Mouse (Mus musculus) heart, adult 2 months (tissue): ENCODE results near the gene Capzb. TPM values are rescaled to one million over a fixed set of nuclear protein-coding genes. Genes with fewer than 3 reads are reported as not detected.

ENCODE experiments used
- DNase-seq, 2 experiments: peaks; one replicate each; pipeline ENCODE4 v3.0.0; 2021
- H3K27ac ChIP-seq: fragments of 200-600 bp; 2 replicates; pipeline ENCODE4 v1.8.1; 2022
- H3K27me3 ChIP-seq: fragments of 200-500 bp; 2 replicates; pipeline ENCODE4 v1.6.1; 2012; ENCODE audit warnings: mild to moderate bottlenecking, low read length, inconsistent platforms, mixed read lengths; ENCODE audit not compliant: control insufficient read depth, insufficient read depth
- H3K36me3 ChIP-seq: fragments of 200-500 bp; 2 replicates; pipeline ENCODE4 v1.6.1; 2012; ENCODE audit warnings: low read length, inconsistent platforms; ENCODE audit not compliant: control insufficient read depth, insufficient read depth
- H3K4me1 ChIP-seq: fragments of 200-500 bp; 2 replicates; pipeline ENCODE4 v1.6.1; 2011; ENCODE audit warnings: low read length; ENCODE audit not compliant: control insufficient read depth, insufficient read depth
- H3K4me3 ChIP-seq: fragments of 200-600 bp; 2 replicates; pipeline ENCODE4 v1.8.1; 2022
- H3K79me2 ChIP-seq: fragments of 200-500 bp; replicated peaks from 2 replicates; pipeline ENCODE4 v1.6.1; 2012; ENCODE audit warnings: mild to moderate bottlenecking, inconsistent platforms, low read length, moderate library complexity, mixed read lengths; ENCODE audit not compliant: control insufficient read depth, insufficient read depth
- H3K9ac ChIP-seq: fragments of 200-500 bp; 2 replicates; pipeline ENCODE4 v1.6.1; 2012; ENCODE audit warnings: low read depth, mild to moderate bottlenecking, control low read depth, inconsistent platforms, low read length, mixed read lengths
- CTCF ChIP-seq: fragments of 200-600 bp; IDR thresholded peaks from 2 replicates; pipeline ENCODE4 v1.8.1; 2022; ENCODE audit warnings: antibody characterized with exemption, mild to moderate bottlenecking, moderate library complexity
- EP300 ChIP-seq: fragments of 200-500 bp; IDR thresholded peaks from 2 replicates; pipeline ENCODE4 v1.6.1; 2011; ENCODE audit warnings: low read depth, low read length, control low read depth; ENCODE audit not compliant: insufficient read depth
- POLR2A ChIP-seq: fragments of 200-500 bp; IDR thresholded peaks from 2 replicates; pipeline ENCODE4 v1.6.1; 2011; ENCODE audit warnings: mild to moderate bottlenecking, low read depth, low read length, control low read depth; ENCODE audit not compliant: insufficient read depth
- WGBS: fragments of 180-500 bp; shearing (Covaris S2); methylation state at CpG from one replicate; pipeline ENCODE4 v1.1.7; 2018; 5-methylcytosine and 5-hydroxymethylcytosine counted together
- intact Hi-C: fragments of 180-260 bp; cut with DNase I; formaldehyde crosslinking; loops from one replicate; pipeline ENCODE4 v1.15.1; 2025
- polyA plus RNA-seq: library from polyadenylated mRNA; depleted of rRNA; stranded (reverse); fragments of >200 nt; gene quantifications from 2 replicates; pipeline ENCODE4 v1.2.3, GENCODE M21; 2012
- total RNA-seq, 2 experiments: library from RNA; stranded (reverse); gene quantifications; 2 replicates each; pipeline ENCODE4 v1.2.3; 2021

Gene Capzb
- total and polyA plus RNA-seq, 3 experiments: 160 to 392 (median 342) TPM

GRCm38 (mm10) chr4:139193176-139194093 is 736 bp downstream of the Capzb start:
- 3% methylated on average over 35 of the region's 35 CpGs for WGBS
- peak overlapping the region; percentile 84 for H3K4me3 ChIP-seq
- peak in 1 of 2 experiments; percentile 57 for DNase-seq
- peak overlapping the region; percentile 98 for H3K27ac ChIP-seq
- H3K4me1 ChIP-seq: peaks cover 43% of the 10 kb centered on the region
- intact Hi-C loops: loop anchor here (1.0 to 5.0 kb wide), 4 partner anchors 17 to 63 kb away; no protein-coding TSS in a partner anchor
- H3K27me3 ChIP-seq: no peaks in the 10 kb centered on the region
- TF ChIP-seq CTCF (no peak), EP300 (no peak), POLR2A (no peak)
- peaks cover 17% of the 10 kb centered on the region for H3K79me2 ChIP-seq
- H3K9ac ChIP-seq: peak overlapping the region; percentile 90
- H3K36me3 ChIP-seq: peaks cover 12% of the 10 kb centered on the region

GRCm38 (mm10) chr4:139195101-139195500 is 2.4 kb downstream of the Capzb start:
- TF ChIP-seq CTCF (no peak), EP300 (no peak), POLR2A (no peak)
- Histone ChIP-seq H3K4me1 (peaks cover 53% of the 10 kb centered on the region), H3K27me3 (no peaks in the 10 kb centered on the region), H3K4me3 (no peak overlapping the region), H3K27ac (no peak overlapping the region; the same call in 1 of the 2 replicates), H3K79me2 (peaks cover 18% of the 10 kb centered on the region), H3K36me3 (peaks cover 12% of the 10 kb centered on the region), H3K9ac (no peak overlapping the region; the same call in 1 of the 2 replicates)
- DNase-seq: no peak
- intact Hi-C loops: loop anchor here (2.0 kb wide), 1 partner anchor 38 kb away; no protein-coding TSS in a partner anchor
- WGBS: 50% methylated on average over 5 of the region's 5 CpGs

DNA sequence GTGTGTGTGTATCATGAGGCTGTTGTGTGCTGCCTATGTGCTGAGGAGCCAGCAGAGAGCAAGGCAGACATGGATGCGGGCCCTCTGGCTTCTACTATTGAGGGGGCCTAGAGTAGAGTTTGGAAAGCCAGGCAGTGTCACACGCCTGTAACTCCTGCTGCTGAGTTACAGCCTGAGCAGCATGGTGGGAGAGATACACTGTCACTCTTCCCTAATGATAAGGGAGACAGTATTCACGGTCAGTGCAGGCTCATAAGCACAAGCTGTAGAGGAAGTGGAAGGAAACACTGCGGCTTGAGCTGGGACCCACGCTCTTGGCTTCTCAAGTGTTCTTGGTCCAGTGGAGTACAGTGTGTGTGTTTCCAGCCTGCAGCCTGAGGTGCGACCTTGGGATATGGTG is 3.8 kb downstream of the Capzb start:
- no peak for DNase-seq
- no peaks in the 10 kb centered on the region for H3K27me3 ChIP-seq
- H3K9ac ChIP-seq: no peak overlapping the region
- peaks cover 54% of the 10 kb centered on the region for H3K4me1 ChIP-seq
- 27% methylated on average over 6 of the region's 6 CpGs for WGBS
- TF ChIP-seq POLR2A (no peak), EP300 (no peak), CTCF (no peak)
- H3K36me3 ChIP-seq: peaks cover 10% of the 10 kb centered on the region
- H3K27ac ChIP-seq: peak overlapping the region; percentile 77
- intact Hi-C loops: no loop called here
- peaks cover 18% of the 10 kb centered on the region for H3K79me2 ChIP-seq
- H3K4me3 ChIP-seq: no peak overlapping the region

DNA sequence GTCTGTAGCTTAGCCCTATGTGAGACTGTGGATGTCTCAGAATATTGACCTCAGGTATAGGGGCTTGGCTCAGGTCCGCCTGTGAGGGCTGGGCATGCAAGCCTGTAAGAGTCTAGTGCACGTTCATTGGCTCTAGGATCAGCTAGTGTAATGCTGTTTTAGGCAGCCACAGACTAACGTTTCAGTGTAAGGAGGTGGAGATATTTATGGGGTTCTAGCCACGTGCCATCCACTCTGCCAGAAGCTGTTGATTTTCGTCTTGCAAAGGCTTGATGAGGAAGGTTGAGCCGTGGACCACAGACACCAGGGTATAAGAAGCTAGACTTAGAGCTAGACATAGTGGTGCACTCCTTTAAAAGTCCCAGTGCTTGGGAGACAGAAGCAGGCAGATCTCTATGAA is 4.2 kb downstream of the Capzb start:
- H3K27ac ChIP-seq: peak overlapping the region; percentile 77
- no peak for DNase-seq
- H3K4me1 ChIP-seq: peaks cover 53% of the 10 kb centered on the region
- intact Hi-C loops: no loop called here
- H3K79me2 ChIP-seq: peaks cover 18% of the 10 kb centered on the region
- TF ChIP-seq POLR2A (no peak), EP300 (no peak), CTCF (no peak)
- no peak overlapping the region for H3K4me3 ChIP-seq
- no peaks in the 10 kb centered on the region for H3K27me3 ChIP-seq
- 28% methylated on average over 6 of the region's 6 CpGs for WGBS
- peaks cover 8% of the 10 kb centered on the region for H3K36me3 ChIP-seq
- 0 out of 2 replicates have a peak overlapping the region, but pooled peaks have one; percentile 4 for H3K9ac ChIP-seq

- Histone ChIP-seq H3K27ac (peak overlapping the region; percentile 77), H3K36me3 (peaks cover 8% of the 10 kb centered on the region), H3K27me3 (no peaks in the 10 kb centered on the region), H3K79me2 (peaks cover 18% of the 10 kb centered on the region), H3K9ac (no peak overlapping the region), H3K4me1 (peaks cover 55% of the 10 kb centered on the region), H3K4me3 (no peak overlapping the region)
- 16% methylated on average over 5 of the region's 5 CpGs for WGBS
- peak; percentile 46 to 49 for DNase-seq
- intact Hi-C loops: no loop called here
- TF ChIP-seq POLR2A (no peak), CTCF (no peak), EP300 (0 out of 2 replicates have a peak, but pooled peaks have one; percentile 39)
Observed at GRCm38 (mm10) chr4:139197453-139197852, 4.8 kb downstream of the Capzb start.
